Mouse (Mus musculus): ENCODE data around the gene Hmgn2.
"Not testable (repeated sequence)": the region's sequence is repeated elsewhere in the genome, so short reads cannot be mapped to it uniquely, and the experiment has no call there.

The Hmgn2 gene

GRCm38 (mm10) chr4:133923743-133924142 lies 44.7 kb downstream of the Hmgn2 start:
- DNase-seq: no peak

- DNase-seq: not testable (repeated sequence)
These were observed 50.2 kb downstream of the Hmgn2 start for GRCm38 (mm10) chr4:133918093-133918825.
